Mouse (Mus musculus): ENCODE data around the gene P2ry14.
"Not testable (repeated sequence)": the region's sequence is repeated elsewhere in the genome, so short reads cannot be mapped to it uniquely, and the experiment has no call there.

Gene P2ry14

DNA sequence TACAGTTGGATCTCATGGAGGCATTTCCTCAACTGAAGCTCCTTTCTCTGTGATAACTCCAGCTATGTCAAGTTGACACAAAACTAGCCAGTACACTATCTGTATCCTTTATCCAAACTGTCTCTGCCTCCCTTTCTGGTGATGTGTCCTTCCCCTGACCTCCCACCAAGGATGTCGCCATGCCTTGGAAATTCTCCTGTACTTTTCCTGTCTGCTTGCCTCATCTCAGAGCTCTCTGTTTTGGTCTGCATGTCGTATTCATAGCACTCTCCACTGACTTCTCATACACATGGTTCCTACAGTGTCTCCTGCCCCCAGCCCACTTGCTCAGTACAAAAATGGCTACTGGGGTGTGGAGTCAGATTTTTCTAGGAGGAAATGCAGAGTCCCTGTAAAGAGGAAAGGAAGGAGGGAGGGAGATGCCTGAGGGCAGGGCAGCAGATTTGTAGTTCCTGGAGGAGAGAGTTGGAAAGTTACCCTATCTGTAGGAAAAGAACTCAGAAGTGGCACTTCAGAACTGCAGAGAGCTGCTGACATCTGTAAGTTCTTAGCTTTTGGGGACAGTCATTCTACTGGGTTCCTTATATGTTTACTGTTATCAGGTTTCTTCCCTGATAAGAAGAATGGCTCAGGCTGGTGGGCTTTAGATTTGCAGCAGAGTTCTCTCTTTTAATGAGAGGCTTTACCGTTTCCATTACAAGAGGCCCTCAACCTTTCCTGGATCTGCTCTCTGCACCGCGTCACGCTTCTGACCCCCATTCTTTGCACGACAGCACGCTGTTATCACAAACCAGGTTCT is 11.7 kb downstream of the P2ry14 start:
- no peak for DNase-seq

DNA sequence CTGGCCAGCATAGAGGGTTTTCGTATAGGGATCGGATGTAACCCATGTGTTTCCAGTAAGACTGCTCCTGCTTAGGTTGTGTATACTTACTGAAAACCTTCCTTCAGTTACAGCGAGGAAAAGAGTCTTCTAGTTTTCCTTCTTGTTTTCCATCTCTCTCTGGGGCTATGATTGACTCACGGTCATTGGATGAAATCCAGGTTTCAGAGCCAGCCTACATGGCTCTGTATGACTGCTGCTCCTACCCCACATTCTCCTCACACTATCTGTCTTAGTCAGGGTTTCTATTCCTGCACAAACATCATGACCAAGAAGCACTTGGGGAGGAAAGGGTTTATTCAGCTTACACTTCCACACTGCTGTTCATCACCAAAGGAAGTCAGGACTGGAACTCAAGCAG is 12.5 kb downstream of the P2ry14 start:
- not testable (repeated sequence) for DNase-seq

DNA sequence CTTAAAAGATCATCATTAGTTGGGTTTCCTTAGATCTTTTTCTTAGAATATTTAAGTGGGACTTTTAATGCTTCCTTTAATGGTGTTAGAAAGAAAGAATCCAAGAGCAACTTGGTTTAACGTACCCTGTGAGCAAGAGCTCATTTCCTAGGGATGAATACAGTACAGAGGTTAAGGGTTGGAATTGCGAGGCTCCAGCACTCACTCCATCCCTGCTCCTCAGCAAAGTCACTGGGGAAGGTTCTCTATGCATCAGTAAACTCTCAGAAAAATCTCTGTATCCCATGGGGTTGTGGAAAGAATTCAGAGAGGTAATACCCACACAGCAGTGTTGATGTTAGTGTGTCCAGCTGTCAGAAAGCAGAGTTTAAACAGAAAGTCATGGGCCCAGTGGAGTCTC is 13.3 kb downstream of the P2ry14 start:
- no peak for DNase-seq

GRCm38 (mm10) chr3:59139651-59140051 is 13.8 kb downstream of the P2ry14 start:
- DNase-seq = no peak

GRCm38 (mm10) chr3:59138946-59139468 is 14.4 kb downstream of the P2ry14 start:
- no peak for DNase-seq

GRCm38 (mm10) chr3:59135911-59136653 is 17.3 kb downstream of the P2ry14 start:
- DNase-seq = no peak

DNA sequence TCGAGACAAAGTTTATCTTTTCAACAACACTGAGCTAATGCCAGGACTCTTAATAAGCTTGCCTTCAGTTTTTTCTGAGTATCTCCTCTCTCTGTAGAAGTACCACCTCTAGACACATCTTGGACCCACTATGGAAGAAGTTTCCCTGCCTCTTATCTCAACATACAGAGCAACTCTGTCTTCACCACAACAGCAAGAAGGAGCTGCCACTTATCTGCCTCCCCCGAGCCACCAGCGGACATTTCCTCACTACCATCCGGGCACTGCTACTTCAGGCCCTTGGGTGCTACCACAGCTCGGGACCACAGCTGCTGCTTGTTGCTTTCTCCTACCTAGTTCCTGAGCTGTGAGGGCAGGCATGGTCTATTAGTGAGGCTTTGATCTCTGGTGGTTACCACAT is 20.2 kb downstream of the P2ry14 start:
- no peak for DNase-seq

- no peak for DNase-seq
Measured at GRCm38 (mm10) chr3:59131966-59132365, 21.5 kb downstream of the P2ry14 start.

DNA sequence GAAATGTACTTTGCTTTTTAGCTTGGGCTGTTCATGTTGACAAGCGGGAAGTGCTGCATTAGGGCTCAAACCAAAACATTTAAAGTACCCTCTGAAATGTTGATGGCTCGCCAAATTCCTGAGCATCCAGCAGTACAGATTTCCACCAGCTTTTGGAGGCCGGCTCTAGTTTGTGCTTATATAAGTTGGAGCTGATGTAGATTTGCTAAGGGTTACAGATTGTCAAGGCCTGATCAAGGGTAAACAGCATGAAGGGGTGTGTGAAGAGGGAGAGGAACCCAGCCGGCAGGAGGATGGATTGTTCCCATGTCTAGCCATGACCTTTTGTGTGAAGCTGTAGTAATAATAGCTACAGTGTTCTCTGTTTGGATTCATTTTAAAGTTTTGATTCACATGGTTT is 22.3 kb downstream of the P2ry14 start:
- DNase-seq = no peak

GRCm38 (mm10) chr3:59130431-59130830 is 23.0 kb downstream of the P2ry14 start:
- peak; percentile 7 for DNase-seq

DNA sequence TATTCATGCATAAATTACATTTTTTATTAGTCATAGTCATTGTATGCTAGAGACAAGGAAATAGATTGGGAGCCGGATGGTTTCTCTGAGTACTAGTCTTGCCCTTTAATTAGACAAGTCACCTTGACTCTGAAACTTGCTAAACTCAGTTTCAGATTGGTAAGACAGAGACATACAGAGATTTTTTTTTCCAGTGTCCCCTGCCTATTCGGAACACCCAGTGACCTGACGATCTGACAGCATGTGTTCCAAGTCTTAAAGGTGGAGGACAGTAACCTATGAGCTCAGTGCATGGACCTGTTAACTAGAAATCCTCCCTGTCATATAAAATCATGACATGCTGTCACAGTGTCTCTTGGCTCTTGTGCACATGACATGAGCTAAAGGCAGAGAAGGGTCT is 23.9 kb downstream of the P2ry14 start:
- DNase-seq = no peak

DNA sequence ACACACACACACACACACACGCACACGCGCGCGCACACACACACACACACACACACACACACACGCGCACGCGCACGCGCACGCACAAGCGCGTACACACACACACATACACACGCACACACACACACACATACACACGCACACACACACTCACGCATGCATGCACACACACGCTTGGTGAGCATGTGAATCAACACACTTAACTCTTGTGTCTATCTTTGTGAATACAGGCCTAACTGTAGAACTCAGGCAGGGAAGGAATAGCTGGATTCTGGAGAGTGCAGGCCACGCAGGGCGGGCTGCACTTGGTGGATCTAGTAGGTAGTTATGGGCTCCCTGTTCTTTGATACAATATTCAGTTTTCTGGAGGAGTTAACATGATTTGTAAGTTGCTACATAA is 24.7 kb downstream of the P2ry14 start:
- no peak for DNase-seq

DNA sequence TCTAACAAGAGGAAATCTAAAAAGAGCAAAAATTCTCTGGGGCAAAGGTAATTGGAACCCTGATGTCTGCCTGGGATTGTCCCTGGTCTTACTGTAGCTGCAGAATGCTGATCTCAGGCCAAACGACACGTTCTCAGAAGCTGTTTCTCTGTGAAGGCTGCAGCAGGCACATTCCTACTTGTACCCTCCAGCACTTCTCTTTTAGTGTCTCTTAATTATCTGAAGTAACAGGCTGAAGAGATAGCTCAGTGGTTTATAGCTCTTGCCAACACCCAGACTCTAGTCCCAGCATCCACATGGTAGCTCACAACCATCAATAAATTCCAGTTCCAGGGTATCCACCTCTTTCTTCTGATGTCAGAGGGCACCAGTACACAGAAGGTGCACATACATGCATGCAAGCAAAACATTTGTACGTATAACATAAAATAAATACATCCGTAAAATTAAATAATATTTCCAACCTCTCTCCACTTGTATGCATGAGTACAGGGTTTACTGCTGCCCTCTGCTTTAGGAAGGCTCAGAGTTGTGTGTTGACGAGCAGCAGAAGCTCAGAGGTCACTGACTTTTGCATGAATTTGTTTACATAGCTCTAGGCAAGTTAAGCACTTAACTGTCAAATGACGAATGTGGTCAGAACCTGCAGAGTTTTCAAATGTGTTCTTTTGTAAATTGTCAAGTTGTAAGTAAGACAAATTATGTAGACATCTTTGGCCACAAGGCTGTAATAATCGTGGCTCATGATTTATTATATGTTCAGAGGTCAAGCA is 27.4 kb downstream of the P2ry14 start:
- DNase-seq = no peak

- no peak for DNase-seq
Measured at GRCm38 (mm10) chr3:59125022-59125421, 28.4 kb downstream of the P2ry14 start.

GRCm38 (mm10) chr3:59121780-59122449 is 31.5 kb downstream of the P2ry14 start:
- no peak for DNase-seq

DNA sequence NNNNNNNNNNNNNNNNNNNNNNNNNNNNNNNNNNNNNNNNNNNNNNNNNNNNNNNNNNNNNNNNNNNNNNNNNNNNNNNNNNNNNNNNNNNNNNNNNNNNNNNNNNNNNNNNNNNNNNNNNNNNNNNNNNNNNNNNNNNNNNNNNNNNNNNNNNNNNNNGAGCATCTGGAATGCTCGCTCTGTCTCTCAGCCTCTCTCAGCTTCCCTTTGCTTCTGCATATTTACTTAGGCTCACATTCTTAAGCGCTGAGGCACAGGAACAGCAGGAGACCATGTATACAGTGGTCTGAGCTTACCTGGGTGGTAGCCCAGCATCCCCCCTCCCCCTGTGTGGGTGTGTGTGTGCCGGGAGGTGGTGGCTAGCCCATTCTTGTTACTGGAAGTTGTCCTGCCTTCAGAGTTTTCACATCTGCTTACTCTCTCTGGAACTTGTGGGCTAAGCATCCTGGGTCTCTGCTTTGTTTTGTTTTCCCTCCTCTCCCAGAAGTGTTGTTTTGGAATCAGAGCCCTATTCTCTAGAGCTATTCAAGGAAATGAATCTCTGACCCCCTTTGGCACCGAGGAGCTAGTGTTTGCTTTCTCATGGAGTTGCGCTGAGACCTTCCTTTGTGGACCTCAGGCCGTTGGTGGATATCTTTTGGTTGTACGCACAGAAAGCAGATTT is 32.2 kb downstream of the P2ry14 start:
- peak; percentile 26 for DNase-seq

GRCm38 (mm10) chr3:59113973-59114517 is 39.4 kb downstream of the P2ry14 start:
- DNase-seq = no peak

DNA sequence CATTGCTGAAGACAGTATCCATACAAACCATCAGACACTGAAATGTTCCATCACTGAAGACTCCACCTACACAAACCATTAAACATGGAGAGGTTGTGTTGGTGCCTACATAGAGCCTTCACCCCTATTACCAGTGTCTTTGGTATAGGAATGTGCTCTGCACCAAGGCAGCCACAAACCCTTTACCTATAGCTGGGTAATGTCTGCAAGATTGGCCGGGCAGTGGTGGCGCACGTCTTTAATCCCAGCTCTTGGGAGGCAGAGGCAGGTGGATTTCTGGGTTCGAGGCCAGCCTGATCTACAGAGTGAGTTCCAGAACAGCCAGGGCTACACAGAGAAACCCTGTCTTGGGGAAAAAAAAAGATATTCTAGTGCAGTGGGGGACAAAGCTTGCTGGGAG is 40.1 kb downstream of the P2ry14 start:
- DNase-seq = not testable (repeated sequence)

DNA sequence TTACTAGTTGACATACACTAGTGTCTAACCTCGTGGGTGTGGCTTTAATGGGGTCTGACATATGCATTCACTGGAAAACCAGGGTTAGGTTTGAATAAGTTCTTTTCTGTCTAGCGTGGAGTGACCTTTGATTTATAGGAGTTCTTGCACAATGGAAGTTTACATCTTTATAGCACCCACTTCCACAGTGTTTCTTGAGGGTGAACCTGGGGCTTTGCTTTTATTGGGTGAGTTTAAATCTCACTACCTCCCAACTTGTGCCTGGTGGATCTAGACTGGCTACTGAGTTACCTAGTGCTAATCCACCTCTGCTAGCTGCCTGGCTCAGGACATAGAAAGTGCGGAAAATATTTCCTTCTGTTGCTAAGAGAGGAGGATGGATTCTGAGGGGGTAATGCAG is 41.5 kb downstream of the P2ry14 start:
- no peak for DNase-seq

GRCm38 (mm10) chr3:59109834-59110233 is 43.6 kb downstream of the P2ry14 start:
- not testable (repeated sequence) for DNase-seq

GRCm38 (mm10) chr3:59107439-59107838 is 46.0 kb downstream of the P2ry14 start:
- DNase-seq = no peak

GRCm38 (mm10) chr3:59104462-59104861 is 49.0 kb downstream of the P2ry14 start:
- no peak for DNase-seq

All from embryo, embryonic 11 days (tissue).